Mouse (Mus musculus) midbrain, embryonic 13.5 days (tissue): ENCODE data around the gene 9930021J03Rik. TPM values are rescaled to one million over a fixed set of nuclear protein-coding genes. Genes with fewer than 3 reads are reported as not detected.

ENCODE experiments used
- ATAC-seq: fragments of 200-750 bp; cut with Nextera tagmentation; 2 replicates; pipeline ENCODE4 v1.8.0; 2017; ENCODE audit warnings: mild to moderate bottlenecking, moderate TSS enrichment, moderate library complexity
- H3K27ac ChIP-seq: fragments of 300-500 bp; sonication (generic); 2 replicates; pipeline ENCODE4 v1.5.1; 2015; ENCODE audit warnings: inconsistent platforms, mild to moderate bottlenecking, moderate library complexity
- H3K27me3 ChIP-seq: fragments of 300-500 bp; sonication (generic); 2 replicates; pipeline ENCODE4 v1.6.1; 2015; ENCODE audit warnings: mild to moderate bottlenecking, inconsistent platforms
- H3K36me3 ChIP-seq: fragments of 300-500 bp; sonication (generic); 2 replicates; pipeline ENCODE4 v1.6.1; 2015; ENCODE audit warnings: mild to moderate bottlenecking, inconsistent platforms
- H3K4me1 ChIP-seq: fragments of 300-500 bp; sonication (generic); replicated peaks from 2 replicates; pipeline ENCODE4 v1.6.1; 2015; ENCODE audit warnings: inconsistent platforms
- H3K4me2 ChIP-seq: fragments of 300-500 bp; sonication (generic); replicated peaks from 2 replicates; pipeline ENCODE4 v1.6.1; 2015; ENCODE audit warnings: moderate library complexity, mild to moderate bottlenecking, inconsistent platforms
- H3K4me3 ChIP-seq: fragments of 300-500 bp; sonication (generic); replicated peaks from 2 replicates; pipeline ENCODE4 v1.5.1; 2015; ENCODE audit warnings: mild to moderate bottlenecking, inconsistent platforms
- H3K9ac ChIP-seq: fragments of 300-500 bp; sonication (generic); replicated peaks from 2 replicates; pipeline ENCODE4 v1.6.1; 2015; ENCODE audit warnings: mild to moderate bottlenecking, inconsistent platforms
- H3K9me3 ChIP-seq: fragments of 300-500 bp; sonication (generic); 2 replicates; pipeline ENCODE4 v1.6.1; 2016; ENCODE audit warnings: mild to moderate bottlenecking, inconsistent platforms
- WGBS: fragments of 180-500 bp; shearing (Covaris S2); methylation state at CpG from one replicate; pipeline ENCODE4 v1.1.7; 2015; 5-methylcytosine and 5-hydroxymethylcytosine counted together
- polyA plus RNA-seq: library from polyadenylated mRNA; unstranded; fragments of >200 nt; fragmentation: Nextera tagmentation; extraction: Ambion mirVana; gene quantifications from 2 replicates; pipeline ENCODE4 v1.2.1, GENCODE M21; 2015

The 9930021J03Rik gene
- polyA plus RNA-seq, 1 experiment from 2014 or later: 7.6 TPM

- H3K27me3 ChIP-seq: no peaks in the 10 kb centered on the region
- no peak for ATAC-seq
- no peaks in the 10 kb centered on the region for H3K36me3 ChIP-seq
- H3K27ac ChIP-seq: no peak overlapping the region
- no peak overlapping the region for H3K4me3 ChIP-seq
- WGBS: 88% methylated on average over 6 of the region's 6 CpGs
- no peak overlapping the region for H3K9ac ChIP-seq
- no peaks in the 10 kb centered on the region for H3K9me3 ChIP-seq
- no peak overlapping the region for H3K4me2 ChIP-seq
- no peaks in the 10 kb centered on the region for H3K4me1 ChIP-seq
Measured at GRCm38 (mm10) chr19:29678181-29678778, 127.5 kb downstream of the 9930021J03Rik start.

- WGBS: 84% methylated on average over 10 of the region's 10 CpGs
- Histone ChIP-seq H3K9me3 (no peaks in the 10 kb centered on the region), H3K27ac (no peak overlapping the region), H3K9ac (no peak overlapping the region), H3K4me3 (no peak overlapping the region), H3K4me1 (no peaks in the 10 kb centered on the region), H3K36me3 (no peaks in the 10 kb centered on the region), H3K4me2 (no peak overlapping the region), H3K27me3 (no peaks in the 10 kb centered on the region)
- ATAC-seq: no peak
Measured at GRCm38 (mm10) chr19:29676479-29677193, 129.2 kb downstream of the 9930021J03Rik start.

- Histone ChIP-seq H3K36me3 (no peaks in the 10 kb centered on the region), H3K27ac (no peak overlapping the region), H3K9me3 (no peaks in the 10 kb centered on the region), H3K4me3 (no peak overlapping the region), H3K9ac (no peak overlapping the region), H3K27me3 (no peaks in the 10 kb centered on the region), H3K4me1 (no peaks in the 10 kb centered on the region), H3K4me2 (no peak overlapping the region)
- WGBS: 72% methylated on average over 9 of the region's 9 CpGs
- ATAC-seq: no peak
Measured at GRCm38 (mm10) chr19:29675562-29676078, 130.2 kb downstream of the 9930021J03Rik start.

- H3K36me3 ChIP-seq: no peaks in the 10 kb centered on the region
- no peak overlapping the region for H3K4me3 ChIP-seq
- H3K4me2 ChIP-seq: no peak overlapping the region
- WGBS: 97% methylated on average over 7 of the region's 7 CpGs
- no peaks in the 10 kb centered on the region for H3K27me3 ChIP-seq
- H3K9me3 ChIP-seq: no peaks in the 10 kb centered on the region
- no peaks in the 10 kb centered on the region for H3K4me1 ChIP-seq
- ATAC-seq: no peak
- no peak overlapping the region for H3K27ac ChIP-seq
- no peak overlapping the region for H3K9ac ChIP-seq
Measured at GRCm38 (mm10) chr19:29674946-29675345, 130.8 kb downstream of the 9930021J03Rik start.

GRCm38 (mm10) chr19:29672660-29673059 lies 133.1 kb downstream of the 9930021J03Rik start:
- Histone ChIP-seq H3K27ac (no peak overlapping the region), H3K9me3 (no peaks in the 10 kb centered on the region), H3K4me3 (no peak overlapping the region), H3K27me3 (no peaks in the 10 kb centered on the region), H3K4me1 (no peaks in the 10 kb centered on the region), H3K4me2 (no peak overlapping the region), H3K9ac (no peak overlapping the region), H3K36me3 (no peaks in the 10 kb centered on the region)
- no peak for ATAC-seq
- 97% methylated on average over 13 of the region's 13 CpGs for WGBS

- no peaks in the 10 kb centered on the region for H3K36me3 ChIP-seq
- 81% methylated on average over 2 of the region's 2 CpGs for WGBS
- no peak overlapping the region for H3K9ac ChIP-seq
- ATAC-seq: no peak
- no peaks in the 10 kb centered on the region for H3K9me3 ChIP-seq
- no peak overlapping the region for H3K4me3 ChIP-seq
- no peaks in the 10 kb centered on the region for H3K4me1 ChIP-seq
- no peak overlapping the region for H3K27ac ChIP-seq
- no peak overlapping the region for H3K4me2 ChIP-seq
- H3K27me3 ChIP-seq: no peaks in the 10 kb centered on the region
Measured at GRCm38 (mm10) chr19:29671160-29671559, 134.6 kb downstream of the 9930021J03Rik start.

GRCm38 (mm10) chr19:29670247-29670646 lies 135.5 kb downstream of the 9930021J03Rik start:
- H3K9me3 ChIP-seq: no peaks in the 10 kb centered on the region
- WGBS: 88% methylated on average over 6 of the region's 6 CpGs
- no peak overlapping the region for H3K9ac ChIP-seq
- H3K27ac ChIP-seq: no peak overlapping the region
- ATAC-seq: no peak
- H3K36me3 ChIP-seq: no peaks in the 10 kb centered on the region
- no peak overlapping the region for H3K4me2 ChIP-seq
- H3K4me3 ChIP-seq: no peak overlapping the region
- no peaks in the 10 kb centered on the region for H3K4me1 ChIP-seq
- H3K27me3 ChIP-seq: no peaks in the 10 kb centered on the region

GRCm38 (mm10) chr19:29668135-29668534 lies 137.7 kb downstream of the 9930021J03Rik start:
- ATAC-seq: no peak
- Histone ChIP-seq H3K9ac (no peak overlapping the region), H3K27me3 (no peaks in the 10 kb centered on the region), H3K9me3 (no peaks in the 10 kb centered on the region), H3K27ac (no peak overlapping the region), H3K4me1 (no peaks in the 10 kb centered on the region), H3K36me3 (no peaks in the 10 kb centered on the region), H3K4me3 (no peak overlapping the region), H3K4me2 (no peak overlapping the region)
- WGBS: 90% methylated on average over 7 of the region's 7 CpGs

- Histone ChIP-seq H3K9me3 (no peaks in the 10 kb centered on the region), H3K9ac (no peak overlapping the region), H3K4me3 (no peak overlapping the region), H3K27me3 (no peaks in the 10 kb centered on the region), H3K36me3 (no peaks in the 10 kb centered on the region), H3K4me2 (no peak overlapping the region), H3K4me1 (no peaks in the 10 kb centered on the region), H3K27ac (no peak overlapping the region)
- ATAC-seq: no peak
- 87% methylated on average over 5 of the region's 5 CpGs for WGBS
Measured at GRCm38 (mm10) chr19:29666965-29667594, 138.7 kb downstream of the 9930021J03Rik start.

GRCm38 (mm10) chr19:29666164-29666563 lies 139.6 kb downstream of the 9930021J03Rik start:
- H3K9me3 ChIP-seq: no peaks in the 10 kb centered on the region

GRCm38 (mm10) chr19:29664934-29665333 lies 140.9 kb downstream of the 9930021J03Rik start:
- no peaks in the 10 kb centered on the region for H3K36me3 ChIP-seq
- 85% methylated on average over 5 of the region's 5 CpGs for WGBS
- no peak for ATAC-seq
- H3K4me2 ChIP-seq: no peak overlapping the region
- H3K27ac ChIP-seq: no peak overlapping the region
- H3K4me3 ChIP-seq: no peak overlapping the region
- H3K9me3 ChIP-seq: no peaks in the 10 kb centered on the region
- no peaks in the 10 kb centered on the region for H3K4me1 ChIP-seq
- H3K27me3 ChIP-seq: no peaks in the 10 kb centered on the region
- no peak overlapping the region for H3K9ac ChIP-seq

More at GRCm38 (mm10) chr19:29666164-29666563, 139.6 kb downstream of the 9930021J03Rik start:
- 88% methylated on average over 4 of the region's 4 CpGs for WGBS
- H3K4me3 ChIP-seq: no peak overlapping the region
- H3K4me2 ChIP-seq: no peak overlapping the region
- no peak overlapping the region for H3K27ac ChIP-seq
- no peak for ATAC-seq
- H3K36me3 ChIP-seq: no peaks in the 10 kb centered on the region
- H3K27me3 ChIP-seq: no peaks in the 10 kb centered on the region
- H3K4me1 ChIP-seq: no peaks in the 10 kb centered on the region
- no peak overlapping the region for H3K9ac ChIP-seq
